Mouse (Mus musculus): Measurements from ENCODE around the gene Noxred1. TPM values are rescaled to one million over a fixed set of nuclear protein-coding genes. Genes with fewer than 3 reads are reported as not detected.
A peak's percentile ranks its signal among the peaks of the same experiment; 100 is the strongest.

Noxred1 gene
- polyA plus RNA-seq, 1 experiment from 2014 or later = 1.5 TPM

GRCm38 (mm10) chr12:87177631-87178030, 60.9 kb downstream of the Noxred1 start:
- Histone ChIP-seq H3K36me3 (replicated peaks) (peaks cover 15% of the 10 kb centered on the region), H3K4me3 (no peak overlapping the region), H3K27me3 (replicated peaks; ENCODE audit: low read depth, poor library complexity, severe bottlenecking) (no peaks in the 10 kb centered on the region), H3K27ac (replicated peaks) (no peak overlapping the region), H3K4me1 (peaks cover 21% of the 10 kb centered on the region), H3K9me3 (no peaks in the 10 kb centered on the region)
- DNase-seq (ENCODE audit: low spot score) = no peak
- WGBS = 91% methylated on average over 4 of the region's 4 CpGs

GRCm38 (mm10) chr12:87175194-87175946, 63.2 kb downstream of the Noxred1 start:
- 58% methylated on average over 4 of the region's 4 CpGs for WGBS
- Histone ChIP-seq H3K27me3 (replicated peaks; ENCODE audit: low read depth, poor library complexity, severe bottlenecking) (no peaks in the 10 kb centered on the region), H3K27ac (replicated peaks) (peak overlapping the region; percentile 45), H3K4me1 (peaks cover 21% of the 10 kb centered on the region), H3K36me3 (replicated peaks) (peaks cover 37% of the 10 kb centered on the region), H3K4me3 (no peak overlapping the region), H3K9me3 (no peaks in the 10 kb centered on the region)
- peak; percentile 54 for DNase-seq (ENCODE audit: low spot score)

Small RNA genes lying within 50 kb of the gene (microRNA-seq; reads per million reads assigned to microRNA genes)
- not detected for gene Gm47293

Other genes with a start within 250 kb of the Noxred1 start
- gene Zdhhc22, start 248.3 kb downstream of the Noxred1 start, polyA plus RNA-seq (2016; fragmentation: Nextera tagmentation; extraction: Ambion mirVana) = 0.05 and 0.06 TPM in 2 replicates
- gene Tmem63c, start 217.4 kb downstream of the Noxred1 start, polyA plus RNA-seq (2016; fragmentation: Nextera tagmentation; extraction: Ambion mirVana) = 0.13 and 0.25 TPM in 2 replicates
- gene Ngb, start 136.2 kb downstream of the Noxred1 start, polyA plus RNA-seq (2016; fragmentation: Nextera tagmentation; extraction: Ambion mirVana) = 0.12 and 0.18 TPM in 2 replicates
- gene Gstz1, start 91.6 kb downstream of the Noxred1 start, polyA plus RNA-seq (2016; fragmentation: Nextera tagmentation; extraction: Ambion mirVana) = 31.7 and 33.2 TPM in 2 replicates
- 14.3 and 14.9 TPM in 2 replicates for gene Pomt2, start 90.8 kb downstream of the Noxred1 start, polyA plus RNA-seq (2016; fragmentation: Nextera tagmentation; extraction: Ambion mirVana)
- gene Samd15, start 39.0 kb downstream of the Noxred1 start, polyA plus RNA-seq (2016; fragmentation: Nextera tagmentation; extraction: Ambion mirVana) = 1.5 and 1.7 TPM in 2 replicates
- 2.7 and 2.9 TPM in 2 replicates for gene Tmed8, start 38.3 kb downstream of the Noxred1 start, polyA plus RNA-seq (2016; fragmentation: Nextera tagmentation; extraction: Ambion mirVana)
- gene Vipas39, start 27.5 kb upstream of the Noxred1 start, polyA plus RNA-seq (2016; fragmentation: Nextera tagmentation; extraction: Ambion mirVana) = 54.9 and 56.5 TPM in 2 replicates
- gene Ahsa1, start 27.7 kb upstream of the Noxred1 start, polyA plus RNA-seq (2016; fragmentation: Nextera tagmentation; extraction: Ambion mirVana) = 294 and 305 TPM in 2 replicates
- gene Ism2, start 61.0 kb upstream of the Noxred1 start, polyA plus RNA-seq (2016; fragmentation: Nextera tagmentation; extraction: Ambion mirVana) = 1.00 and 1.3 TPM in 2 replicates
- gene Sptlc2, start 149.6 kb upstream of the Noxred1 start, polyA plus RNA-seq (2016; fragmentation: Nextera tagmentation; extraction: Ambion mirVana) = 58.5 and 61.8 TPM in 2 replicates
- 311 and 324 TPM in 2 replicates for gene Slirp, start 205.2 kb upstream of the Noxred1 start, polyA plus RNA-seq (2016; fragmentation: Nextera tagmentation; extraction: Ambion mirVana)
- gene Alkbh1, start 205.3 kb upstream of the Noxred1 start, polyA plus RNA-seq (2016; fragmentation: Nextera tagmentation; extraction: Ambion mirVana) = 69.6 and 76.0 TPM in 2 replicates
- gene Snw1, start 233.5 kb upstream of the Noxred1 start, polyA plus RNA-seq (2016; fragmentation: Nextera tagmentation; extraction: Ambion mirVana) = 159 and 166 TPM in 2 replicates